Mouse (Mus musculus): ENCODE results near the gene Dnah7c.
A peak's percentile ranks its signal among the peaks of the same experiment; 100 is the strongest.
"Not testable (repeated sequence)": the region's sequence is repeated elsewhere in the genome, so short reads cannot be mapped to it uniquely, and the experiment has no call there.

The Dnah7c gene

DNA sequence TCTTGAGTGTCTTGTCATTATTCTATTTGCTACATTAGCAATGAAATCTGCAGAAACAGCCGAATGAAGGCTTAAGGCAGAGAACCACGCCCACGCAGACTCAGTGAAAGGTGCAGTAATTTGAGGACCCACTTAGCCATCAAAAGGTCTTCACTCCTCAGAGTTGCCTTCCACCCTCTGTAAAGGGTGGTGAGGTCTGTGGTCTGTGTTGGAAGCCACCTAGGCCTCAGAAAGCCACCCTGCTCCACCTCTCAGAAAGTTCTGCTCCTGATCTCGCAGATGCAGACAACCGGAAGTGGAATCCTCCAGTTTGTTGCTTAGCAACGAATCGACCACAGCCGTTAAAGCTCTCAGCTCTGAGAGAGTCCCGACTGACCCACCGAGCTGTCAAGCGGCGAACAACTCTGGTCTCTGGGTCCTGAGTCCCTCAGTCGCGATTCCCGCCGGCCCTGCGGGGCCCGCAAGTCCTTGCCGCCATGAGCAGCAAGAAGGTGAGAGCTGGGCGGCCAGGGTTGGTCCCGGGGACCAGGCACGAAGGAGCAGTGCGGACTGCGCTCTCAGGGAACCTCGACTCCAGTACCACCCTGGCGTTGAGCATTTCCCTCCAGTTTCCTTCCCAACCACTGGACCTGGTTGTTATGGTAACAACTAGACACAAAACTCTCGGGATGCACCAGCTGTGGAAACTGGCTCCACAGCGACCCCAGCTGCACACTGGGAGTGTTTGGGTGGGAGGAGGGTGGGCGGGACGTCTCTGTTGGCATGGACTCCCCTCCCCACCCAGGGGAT, at the start of gene Dnah7c:
Gene Dnah7c (plus strand): TSS at position 456 of the 789 bp plus-strand sequence.
- DNase-seq = no peak

DNA sequence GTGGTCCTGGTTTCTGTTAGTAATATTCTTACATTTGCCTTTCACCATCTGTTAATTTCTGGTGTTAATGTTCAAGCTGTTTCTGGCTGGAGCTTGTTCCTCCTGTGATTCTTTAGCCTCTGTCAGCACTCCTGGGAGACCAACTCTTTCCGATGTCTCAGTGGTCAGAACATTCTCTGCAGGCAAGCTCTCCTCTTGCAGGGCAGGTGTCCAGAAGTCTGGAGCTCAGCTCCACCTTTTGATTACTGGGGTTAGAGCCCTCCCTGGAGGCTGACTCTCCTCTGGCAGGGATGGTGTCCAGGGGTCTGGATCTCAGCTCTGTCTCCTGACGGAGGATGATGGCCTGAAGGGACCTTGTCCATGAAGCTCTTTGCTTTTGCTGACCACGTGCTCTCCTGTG, 44.8 kb upstream of the Dnah7c start:
- DNase-seq = not testable (repeated sequence)

DNA sequence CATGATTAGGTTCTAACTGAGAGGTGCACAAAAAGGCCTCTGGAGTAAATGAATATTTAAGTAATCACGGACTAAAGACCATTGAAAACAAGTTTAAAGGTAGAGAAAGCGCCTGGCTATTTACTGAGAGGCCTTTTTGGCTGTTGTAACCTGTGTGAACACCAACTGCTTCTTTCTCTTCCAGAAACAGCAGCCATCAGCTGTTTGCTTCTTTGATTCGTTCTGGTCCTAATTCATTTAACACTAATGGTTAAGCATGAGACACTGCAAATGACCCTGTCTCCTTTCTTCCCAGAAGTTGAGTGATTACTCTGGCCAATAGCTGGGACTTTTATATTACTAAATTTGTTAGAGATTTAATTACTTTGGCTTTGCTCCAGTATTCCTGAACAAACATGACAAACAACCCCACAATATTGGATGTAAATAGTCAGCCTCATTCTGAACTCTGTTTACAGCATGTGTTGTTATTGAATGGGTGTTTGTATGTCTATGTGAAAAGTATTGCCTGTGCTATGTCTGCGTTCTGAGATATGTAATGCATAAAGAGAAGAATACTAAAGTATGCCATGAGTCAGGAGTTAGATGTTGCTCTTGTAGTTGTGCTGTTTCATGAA, 30.6 kb upstream of the Dnah7c start:
- DNase-seq = not testable (repeated sequence)

DNA sequence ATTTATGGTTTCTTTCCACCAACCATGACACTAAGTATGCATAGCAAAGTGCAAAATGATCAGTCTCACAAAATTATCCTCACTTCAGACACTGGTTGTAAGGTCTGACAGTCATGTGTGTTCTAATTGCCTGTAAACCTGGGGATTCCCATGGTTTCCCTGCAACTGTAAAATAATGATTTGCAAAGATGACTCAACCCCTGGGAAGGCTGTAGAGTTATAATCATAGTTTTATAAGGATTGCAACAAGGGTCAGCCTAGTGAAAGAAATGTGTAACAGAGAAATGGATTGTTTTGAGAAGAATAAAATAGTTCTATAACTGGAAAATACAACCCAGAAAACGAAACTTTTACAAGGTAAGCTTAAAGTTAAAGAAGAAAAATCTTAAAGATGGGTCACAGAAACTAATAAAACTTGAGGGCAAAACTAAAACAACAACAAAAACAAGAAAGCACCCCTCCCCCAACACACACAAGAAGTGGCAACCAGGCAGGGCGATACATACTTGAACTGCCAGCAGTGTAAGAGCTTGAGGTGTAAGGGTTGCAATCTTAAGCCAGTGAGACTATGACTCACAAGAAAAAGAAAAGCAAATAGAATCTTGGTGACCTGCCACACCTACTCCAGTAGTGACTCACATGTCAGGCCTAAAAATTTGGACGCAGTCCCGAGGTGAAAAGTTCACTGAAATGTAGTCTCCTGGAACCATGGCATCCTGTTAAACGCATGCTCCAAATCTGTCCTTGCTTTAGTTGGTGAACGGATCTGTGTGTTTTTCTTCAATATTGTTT, 16.9 kb upstream of the Dnah7c start:
- no peak for DNase-seq

DNA sequence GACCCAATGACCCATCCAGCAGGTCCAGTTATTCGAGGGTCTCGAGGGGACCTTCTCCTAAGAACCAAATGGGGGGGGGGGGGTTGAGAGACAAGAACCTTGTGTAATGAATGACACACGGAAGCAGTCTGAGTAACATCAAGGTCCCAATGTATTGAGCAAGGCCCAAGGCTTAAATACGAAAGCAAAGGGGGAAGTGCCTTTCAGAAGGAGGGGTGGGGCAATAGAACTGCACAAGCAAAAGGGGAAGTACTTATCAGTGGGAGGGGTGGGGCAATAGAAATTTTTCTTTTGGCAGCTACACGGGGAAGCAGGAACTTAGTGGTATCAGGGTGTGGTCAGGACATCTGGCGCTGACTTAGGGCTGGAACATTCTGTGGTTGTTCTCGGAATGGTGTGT, 10.6 kb upstream of the Dnah7c start:
- not testable (repeated sequence) for DNase-seq

DNA sequence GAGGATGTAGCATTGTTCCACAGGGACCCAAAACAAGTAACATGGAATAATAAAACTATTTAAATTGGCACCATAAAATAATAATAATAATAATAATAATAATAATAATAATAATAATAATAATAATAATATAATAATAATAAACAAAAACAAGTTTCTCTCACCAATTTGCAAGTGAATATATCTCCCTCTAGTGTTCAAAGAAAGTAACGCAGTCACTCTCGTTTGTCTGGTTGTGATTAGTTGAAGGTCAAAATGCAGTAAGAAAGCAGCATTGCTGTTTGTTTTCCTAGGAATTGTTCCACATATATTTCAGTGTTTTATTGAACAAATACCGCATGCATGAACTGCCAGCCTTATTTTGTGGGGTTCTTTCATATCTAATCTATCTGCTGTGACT, 8.4 kb upstream of the Dnah7c start:
- DNase-seq = not testable (repeated sequence)

DNA sequence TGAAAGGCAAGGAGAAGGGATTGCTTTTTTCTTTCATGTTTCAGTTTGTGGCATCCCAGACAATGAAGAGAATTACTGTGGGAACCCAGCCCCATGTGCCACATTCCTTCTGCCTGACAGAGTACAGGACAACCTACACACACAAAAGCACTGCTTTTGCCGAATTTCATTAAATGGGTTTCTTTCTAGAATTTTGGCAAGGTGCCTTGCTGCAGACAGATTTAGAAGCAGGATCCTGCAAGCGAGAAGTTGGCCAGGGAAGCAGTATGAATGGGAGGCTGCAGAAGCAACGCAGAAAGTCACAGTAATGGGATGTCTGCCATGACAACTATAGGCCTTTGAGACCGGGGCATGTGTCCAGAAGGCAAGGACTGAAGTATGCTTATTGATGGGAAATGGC, 6.4 kb upstream of the Dnah7c start:
- peak; percentile 11 for DNase-seq

DNA sequence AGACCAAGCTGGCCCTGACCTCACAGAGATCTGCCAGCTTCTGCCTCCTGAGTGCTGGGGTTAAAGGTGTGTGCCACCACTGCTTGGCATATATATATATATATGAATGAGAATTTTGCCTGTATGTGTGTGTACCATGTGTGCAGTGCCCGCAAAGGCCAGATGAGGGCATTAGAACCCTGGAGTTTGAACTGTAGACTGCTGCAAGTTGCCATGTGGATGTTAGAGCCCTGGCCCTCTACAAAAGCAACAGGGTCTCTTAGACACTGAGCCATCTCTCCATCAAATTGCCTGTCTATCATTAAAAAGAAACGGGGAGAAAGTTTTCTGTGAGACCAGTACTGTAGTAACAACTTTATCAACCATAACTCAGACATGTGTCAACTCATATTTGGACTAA, 3.0 kb downstream of the Dnah7c start:
- DNase-seq = no peak

DNA sequence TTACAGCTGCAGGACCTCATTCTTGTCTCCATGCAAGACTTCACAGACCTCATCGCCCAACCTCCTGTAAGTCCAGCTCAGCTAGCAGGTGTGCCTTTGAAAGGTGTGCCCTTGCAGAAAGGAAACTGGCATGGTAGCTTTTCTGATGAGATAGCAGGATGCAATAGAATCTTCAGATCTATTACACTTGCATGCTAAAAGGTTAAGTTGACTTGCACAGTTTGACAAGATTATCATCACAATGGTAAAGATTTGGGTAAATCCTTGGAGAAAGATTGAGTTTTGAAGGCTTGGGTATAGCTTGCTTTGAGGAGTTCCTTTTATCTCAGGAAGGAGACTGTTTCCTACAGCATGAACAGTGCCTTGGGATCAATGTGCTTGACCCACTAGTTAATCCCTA, 89.3 kb downstream of the Dnah7c start:
- not testable (repeated sequence) for DNase-seq

DNA sequence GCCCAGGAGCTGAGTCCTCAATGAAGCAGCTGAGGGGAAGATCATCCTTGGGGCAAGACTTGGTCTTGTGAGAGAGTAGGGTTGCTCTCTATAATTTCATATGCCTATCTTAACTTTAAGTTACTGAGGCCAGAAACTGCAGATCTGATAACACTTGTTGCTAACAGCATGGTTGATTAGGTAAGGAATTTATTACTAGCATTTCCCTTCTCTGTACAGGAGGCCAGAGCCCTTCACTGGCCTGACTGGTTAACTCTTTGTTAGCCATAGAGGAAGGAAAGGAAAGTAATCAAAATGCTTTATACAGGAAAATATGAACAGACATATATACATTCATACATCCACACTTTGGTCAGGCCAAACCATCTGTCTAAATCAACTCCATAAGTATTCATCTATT, 95.6 kb downstream of the Dnah7c start:
- DNase-seq = no peak

DNA sequence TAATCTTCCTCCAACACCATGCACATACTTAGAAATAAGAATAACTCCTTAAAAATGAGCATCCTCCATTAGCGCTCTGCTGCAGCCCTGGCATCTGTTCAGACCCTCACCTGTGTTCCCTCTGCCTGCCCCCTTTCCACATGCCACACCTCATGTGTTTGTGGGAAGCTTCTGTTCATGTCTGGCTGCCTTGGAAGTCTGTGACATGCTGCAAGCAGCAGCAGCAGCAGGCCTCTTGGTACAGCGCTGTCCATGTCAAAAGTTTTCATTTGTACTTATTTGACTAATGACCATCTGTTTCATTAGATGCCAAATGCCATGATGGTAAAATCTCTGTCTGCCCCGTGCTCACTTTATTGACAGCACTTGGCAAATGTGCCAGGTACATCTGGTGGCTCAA, 101.1 kb downstream of the Dnah7c start:
- DNase-seq = not testable (repeated sequence)

DNA sequence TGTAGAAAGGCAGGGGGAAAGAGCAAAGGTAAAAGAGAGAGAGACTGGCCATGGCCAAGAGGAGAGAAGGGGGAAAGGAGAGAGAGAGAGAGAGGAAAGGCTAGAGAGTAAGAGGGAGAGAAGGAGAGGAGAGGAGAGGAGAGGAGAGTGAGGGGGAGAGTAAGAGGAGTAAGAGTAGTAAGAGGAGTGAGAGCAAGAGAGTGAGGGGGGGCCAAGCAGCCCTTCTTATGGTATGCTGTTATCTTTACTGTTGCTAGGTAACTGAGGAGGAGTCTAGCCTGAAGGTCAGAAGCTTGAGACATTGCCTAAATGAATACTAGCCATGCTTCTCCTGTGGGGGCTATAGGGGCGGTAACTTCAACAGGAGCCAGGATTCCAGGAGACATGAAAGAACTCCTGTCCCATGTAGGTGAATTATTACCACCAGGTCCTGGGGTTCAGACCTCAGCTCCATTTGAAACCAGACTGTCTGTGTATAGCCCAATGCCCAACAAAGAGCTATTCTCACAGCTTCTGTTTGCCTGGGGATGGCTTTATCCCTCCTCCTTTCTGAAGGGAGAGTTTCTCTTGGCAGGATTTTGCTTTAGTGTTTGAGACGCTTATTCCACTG, 119.5 kb downstream of the Dnah7c start:
- DNase-seq = no peak

DNA sequence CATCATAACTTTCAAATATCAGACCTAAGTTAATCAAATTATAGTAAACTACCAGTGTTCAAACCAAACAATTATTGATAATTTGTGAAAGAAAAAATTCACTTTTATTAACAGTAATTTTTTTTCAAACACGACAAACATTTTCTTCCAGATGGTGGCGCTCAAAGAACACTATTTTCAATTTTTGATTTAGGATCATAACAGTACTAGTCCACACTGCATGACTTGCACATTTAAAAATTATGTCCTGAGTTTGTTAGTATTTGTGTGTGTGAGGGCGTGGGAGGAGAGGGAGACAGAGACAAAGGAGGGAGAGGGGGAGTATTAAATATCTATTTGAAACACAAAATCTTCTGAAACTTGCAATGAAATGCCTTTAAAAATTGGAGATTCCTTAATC, 155.0 kb downstream of the Dnah7c start:
- DNase-seq = no peak

DNA sequence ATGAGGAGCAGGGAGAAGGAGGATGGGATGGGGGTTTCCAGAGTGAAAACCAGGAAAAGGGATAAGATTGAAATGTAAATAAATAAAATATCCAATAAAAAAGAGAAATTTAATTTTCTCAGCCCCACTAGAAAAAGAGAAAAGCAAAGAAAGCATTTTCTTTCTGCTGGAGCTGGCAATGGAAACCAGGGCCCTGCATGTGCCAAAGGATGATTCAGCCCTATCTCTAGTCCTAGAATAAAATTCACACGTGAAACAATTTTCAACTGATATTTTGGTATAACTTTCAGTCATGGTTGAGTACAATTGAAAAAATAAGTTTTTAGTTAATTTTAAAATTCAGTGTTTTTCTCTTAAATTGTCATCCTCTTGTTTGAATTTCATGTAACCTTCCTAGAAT, 168.4 kb downstream of the Dnah7c start:
- DNase-seq = peak; percentile 9

DNA sequence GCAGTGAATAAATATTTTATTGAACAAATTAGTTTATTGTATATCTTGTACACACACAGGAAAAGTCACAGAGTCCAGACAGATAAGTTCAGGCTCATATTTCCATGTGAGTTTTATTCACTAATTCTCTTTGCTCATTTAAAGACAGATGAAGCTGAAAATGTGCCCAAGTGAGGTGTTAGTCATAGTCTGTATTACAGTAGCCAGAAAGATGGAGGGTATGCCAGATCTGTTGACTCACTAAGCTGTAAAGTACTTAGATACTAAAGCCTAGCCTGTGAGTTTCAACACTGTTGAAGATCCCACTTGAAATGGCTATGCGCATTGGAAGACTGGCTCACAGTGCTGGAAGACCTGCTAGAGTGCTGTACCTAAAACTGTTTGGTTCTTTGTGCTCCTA, 171.0 kb downstream of the Dnah7c start:
- peak; percentile 18 for DNase-seq

DNA sequence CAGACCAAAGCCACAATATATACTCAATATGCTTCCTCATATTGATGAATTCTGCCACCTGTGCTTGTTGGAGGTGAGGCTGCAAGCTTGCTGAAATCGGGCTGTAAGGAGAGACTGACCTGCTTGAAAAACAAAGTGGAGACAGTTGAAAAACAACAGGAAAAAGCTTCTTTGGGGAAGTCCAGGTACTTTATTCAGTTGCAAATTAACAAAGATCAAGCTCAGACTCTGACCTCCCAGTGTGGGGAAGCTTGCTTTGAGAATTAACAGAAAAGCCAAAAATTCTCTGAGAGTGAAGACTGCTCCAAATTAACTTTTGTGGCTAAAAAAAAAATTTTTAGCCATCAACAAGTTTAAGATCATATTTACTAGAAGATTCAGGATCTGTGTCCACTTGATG, 194.9 kb downstream of the Dnah7c start:
- no peak for DNase-seq

DNA sequence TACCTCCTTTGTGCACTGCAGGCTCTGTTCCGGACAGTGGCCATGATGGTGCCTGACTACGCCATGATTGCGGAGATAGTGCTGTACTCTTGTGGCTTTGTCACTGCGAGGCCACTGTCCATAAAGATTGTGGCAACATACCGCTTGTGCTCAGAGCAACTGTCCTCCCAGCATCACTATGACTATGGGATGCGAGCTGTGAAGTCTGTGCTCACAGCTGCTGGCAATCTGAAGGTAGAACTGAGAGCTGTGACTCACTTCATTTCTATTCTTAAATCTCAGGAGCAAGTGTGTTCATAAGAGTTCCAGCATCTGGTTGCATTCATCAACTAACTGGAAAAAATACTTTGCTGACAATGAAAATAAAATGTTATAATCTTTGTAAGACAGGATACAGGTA, 200.5 kb downstream of the Dnah7c start:
- DNase-seq = peak; percentile 9

DNA sequence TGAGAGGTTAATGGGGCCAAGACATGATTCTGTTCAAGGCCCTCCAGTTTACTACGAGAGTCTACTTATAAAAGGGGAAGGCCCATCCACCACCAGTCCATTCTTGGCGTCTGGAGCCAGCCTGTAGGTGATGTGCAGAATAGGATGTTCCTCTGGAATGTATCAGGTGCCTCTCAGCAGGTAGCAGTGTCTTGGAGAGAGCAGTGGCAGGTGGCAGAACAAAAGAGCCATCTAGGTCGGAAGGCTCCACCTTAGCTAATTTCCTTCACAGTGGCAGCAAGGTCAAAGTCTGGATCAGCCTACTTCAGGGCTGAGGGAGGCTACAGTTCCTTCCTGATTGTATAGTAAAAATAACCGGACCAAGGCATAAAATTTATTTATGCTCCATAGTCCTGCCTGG, 224.4 kb downstream of the Dnah7c start:
- DNase-seq = not testable (repeated sequence)

DNA sequence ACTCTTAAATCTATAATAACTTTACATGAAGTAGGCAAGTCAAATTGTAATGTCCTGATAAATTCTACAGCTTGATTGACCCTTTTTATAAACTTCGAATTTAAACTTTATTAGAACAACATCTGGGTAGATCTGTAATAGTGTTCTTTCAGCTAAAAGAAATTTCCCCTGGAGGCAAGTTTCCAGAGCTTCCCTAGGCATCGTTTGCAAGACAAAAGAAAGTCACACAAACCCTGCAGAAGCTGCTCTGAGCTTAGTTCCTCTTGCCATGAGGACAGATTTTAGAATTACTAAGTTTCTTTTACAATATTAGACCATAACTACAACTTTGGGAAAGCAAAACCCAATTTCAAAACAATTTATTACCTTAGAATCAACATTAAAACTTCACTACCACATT, 227.3 kb downstream of the Dnah7c start:
- not testable (repeated sequence) for DNase-seq

DNA sequence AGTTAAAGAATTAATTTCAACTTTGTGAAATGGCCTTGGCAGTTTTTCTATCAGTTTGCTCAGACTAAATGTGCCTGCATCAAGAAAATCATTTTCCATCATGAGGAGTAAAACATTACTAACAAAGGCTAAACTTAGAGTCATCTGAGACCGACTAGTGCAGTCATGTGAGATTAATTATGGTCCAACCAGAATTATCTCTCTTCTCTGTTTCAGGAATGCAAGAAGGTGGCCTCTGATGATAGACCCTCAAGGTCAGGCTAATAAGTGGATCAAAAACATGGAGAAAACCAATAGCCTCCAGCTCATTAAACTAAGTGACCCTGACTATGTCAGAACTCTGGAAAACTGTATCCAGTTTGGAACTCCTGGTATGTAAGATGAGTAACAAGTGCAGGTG, 299.4 kb downstream of the Dnah7c start:
- not testable (repeated sequence) for DNase-seq

DNA sequence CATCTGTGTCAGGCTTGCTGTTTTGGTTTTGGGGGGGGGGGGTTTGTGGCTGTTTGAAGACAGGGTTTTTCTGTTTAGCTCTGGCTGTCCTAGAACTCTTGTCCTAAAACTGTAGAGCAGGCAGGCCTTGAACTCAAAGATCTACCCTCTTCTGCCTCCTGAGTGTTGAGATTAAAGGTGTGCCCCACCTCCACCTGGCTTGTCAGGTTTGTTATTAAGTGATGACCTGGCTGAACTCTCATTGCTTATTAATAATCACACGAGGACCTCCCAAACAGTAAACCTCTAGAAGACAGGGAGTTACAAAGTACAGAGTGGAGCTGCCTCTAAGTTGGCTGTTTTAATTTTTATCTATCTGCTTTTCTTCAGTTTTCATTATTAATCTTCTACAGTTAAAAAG, 299.9 kb downstream of the Dnah7c start:
- DNase-seq = no peak

DNA sequence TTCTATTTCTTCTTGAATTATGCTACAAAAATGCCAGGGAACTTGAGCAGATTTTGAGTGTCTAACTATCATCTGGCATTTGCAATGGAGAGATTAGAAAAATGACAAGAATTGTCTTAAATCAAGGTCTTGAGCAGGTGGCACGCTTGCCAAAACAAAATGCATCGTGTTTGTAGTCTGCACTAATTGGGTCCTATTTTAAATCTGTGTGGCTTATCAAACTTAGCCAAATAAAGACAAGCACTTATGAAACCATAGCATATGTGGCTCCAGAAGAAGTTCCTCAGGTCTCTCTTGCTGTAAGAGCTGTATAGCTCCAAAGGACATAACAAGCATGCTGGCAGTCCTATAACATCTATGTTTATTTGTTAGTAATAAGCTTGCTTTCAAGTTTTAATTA, 300.3 kb downstream of the Dnah7c start:
- peak; percentile 28 for DNase-seq

DNA sequence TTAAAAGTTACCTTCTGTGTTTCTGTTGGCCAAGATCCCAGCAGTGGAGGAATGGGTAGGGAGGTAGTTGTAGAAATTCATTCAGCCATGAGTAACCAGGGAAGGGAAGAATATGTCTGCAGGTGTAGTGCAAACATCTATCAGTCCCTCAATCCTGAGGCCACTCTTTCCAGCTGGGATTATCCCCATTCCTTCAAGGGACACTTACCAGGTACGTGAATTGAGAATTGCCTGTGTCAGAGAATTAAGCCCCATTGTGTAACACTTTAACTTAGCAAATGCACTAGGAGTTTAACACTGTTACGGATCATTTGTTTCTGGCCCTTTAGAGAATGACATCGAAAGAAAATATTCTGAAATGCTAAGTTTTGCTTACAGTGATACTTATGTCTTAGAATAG, 304.3 kb downstream of the Dnah7c start:
- not testable (repeated sequence) for DNase-seq
